Mouse (Mus musculus) heart, embryonic 14.5 days (tissue): ENCODE results near the gene Trp73. TPM values are rescaled to one million over a fixed set of nuclear protein-coding genes. Genes with fewer than 3 reads are reported as not detected.

ENCODE experiments used
- ATAC-seq: fragments of 200-750 bp; cut with Nextera tagmentation; 2 replicates; pipeline ENCODE4 v1.8.0; 2017; ENCODE audit warnings: low read depth, moderate TSS enrichment; ENCODE audit not compliant: insufficient number of reproducible peaks, insufficient read depth, low FRiP score
- H3K27ac ChIP-seq, 2 experiments: fragments of 200-500 bp in 1 of 2; fragments of 300-500 bp in 1 of 2; sonication (generic) in 1 of 2; replicated peaks in 1 of 2; 2 replicates each; pipeline ENCODE4 v1.5.1; 2012 to 2014; ENCODE audit warnings: low read depth in 2 of 2, low read length in 2 of 2, control low read depth in 1 of 2, mild to moderate bottlenecking in 1 of 2, mixed read lengths in 1 of 2; ENCODE audit not compliant: control insufficient read depth in 1 of 2, insufficient read depth in 1 of 2
- H3K27me3 ChIP-seq: fragments of 300-500 bp; sonication (generic); 2 replicates; pipeline ENCODE4 v1.6.1; 2014; ENCODE audit warnings: mild to moderate bottlenecking, low read length, control low read depth; ENCODE audit not compliant: control insufficient read depth, insufficient read depth
- H3K36me3 ChIP-seq: fragments of 300-500 bp; sonication (generic); 2 replicates; pipeline ENCODE4 v1.6.1; 2014; ENCODE audit warnings: mild to moderate bottlenecking, control low read depth, low read length, mixed read lengths; ENCODE audit not compliant: control insufficient read depth, insufficient read depth
- H3K4me1 ChIP-seq, 2 experiments: fragments of 200-500 bp in 1 of 2; fragments of 300-500 bp in 1 of 2; sonication (generic) in 1 of 2; 2 replicates each; pipeline ENCODE4 v1.6.1; 2012 to 2014; ENCODE audit warnings: low read length in 2 of 2, control low read depth in 1 of 2, mixed read lengths in 1 of 2; ENCODE audit not compliant: control insufficient read depth in 2 of 2, insufficient read depth in 2 of 2
- H3K4me2 ChIP-seq: fragments of 300-500 bp; sonication (generic); 2 replicates; pipeline ENCODE4 v1.6.1; 2014; ENCODE audit warnings: mild to moderate bottlenecking, low read length
- H3K4me3 ChIP-seq, 2 experiments: fragments of 200-500 bp in 1 of 2; fragments of 300-500 bp in 1 of 2; sonication (generic) in 1 of 2; 2 replicates each; pipeline ENCODE4 v1.5.1; 2012 to 2014; ENCODE audit warnings: low read length in 2 of 2, mild to moderate bottlenecking in 2 of 2, control low read depth in 1 of 2, low read depth in 1 of 2, moderate library complexity in 1 of 2; ENCODE audit not compliant: control insufficient read depth in 1 of 2, insufficient read depth in 1 of 2
- H3K9ac ChIP-seq: fragments of 300-500 bp; sonication (generic); 2 replicates; pipeline ENCODE4 v1.6.1; 2014; ENCODE audit warnings: mild to moderate bottlenecking, low read length
- H3K9me3 ChIP-seq: fragments of 300-500 bp; sonication (generic); 2 replicates; pipeline ENCODE4 v1.6.1; 2016; ENCODE audit warnings: low read length, control low read depth; ENCODE audit not compliant: control insufficient read depth
- WGBS: fragments of 180-500 bp; shearing (Covaris S2); extraction: QIAGEN DNeasy Blood & Tissue Kit; methylation state at CpG from one replicate; pipeline ENCODE4 v1.1.7; 2014; 5-methylcytosine and 5-hydroxymethylcytosine counted together
- polyA plus RNA-seq: library from polyadenylated mRNA; unstranded; fragments of >200 nt; fragmentation: Nextera tagmentation; extraction: Ambion mirVana; gene quantifications from 2 replicates; pipeline ENCODE4 v1.2.1, GENCODE M21; 2014

Trp73 gene
- polyA plus RNA-seq, 1 experiment from 2014 or later = 0.08 TPM

DNA sequence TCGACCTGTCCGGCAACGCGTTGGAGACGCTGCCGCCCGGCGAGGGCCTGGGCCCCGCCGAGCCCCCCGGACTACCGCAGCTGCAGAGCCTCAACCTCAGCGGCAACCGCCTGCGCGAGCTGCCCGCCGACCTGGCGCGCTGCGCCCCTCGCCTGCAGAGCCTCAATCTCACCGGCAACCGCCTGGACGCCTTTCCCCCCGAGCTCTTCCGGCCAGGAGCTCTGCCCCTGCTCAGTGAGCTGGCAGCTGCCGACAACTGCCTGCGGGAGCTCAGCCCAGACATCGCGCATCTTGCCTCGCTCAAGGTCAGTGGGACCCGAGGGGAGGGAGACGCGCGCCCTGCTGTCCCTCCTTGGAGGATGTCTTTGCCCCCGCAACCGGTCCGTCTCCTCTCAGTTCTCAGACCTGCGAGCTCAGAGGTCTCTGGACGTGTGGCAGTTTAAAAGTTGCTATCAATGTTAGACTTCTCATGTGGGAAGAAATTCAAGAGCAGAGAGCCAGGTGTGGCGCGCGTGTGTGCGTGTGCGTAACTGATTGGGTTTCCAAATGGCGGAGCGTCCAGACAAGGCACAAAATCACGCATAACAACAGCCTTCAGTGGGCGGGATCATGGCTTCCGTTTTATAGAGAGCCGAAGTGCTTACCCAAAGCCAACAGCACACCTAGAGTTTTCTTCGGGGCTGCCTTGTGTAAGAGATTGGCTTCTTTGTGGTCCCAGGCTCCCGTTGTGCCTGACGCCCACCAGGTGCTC, 127.7 kb downstream of the Trp73 start:
- Histone ChIP-seq H3K4me1 (peaks cover 7 to 20% of the 10 kb centered on the region in 2 experiments; a peak in 3 of 4 replicates), H3K27ac (peak overlapping the region; percentile 10 to 70; a peak in 3 of 4 replicates), H3K4me3 (peak overlapping the region; percentile 93 to 98), H3K9me3 (no peaks in the 10 kb centered on the region), H3K36me3 (peaks cover 37% of the 10 kb centered on the region), H3K9ac (peak overlapping the region; percentile 95), H3K4me2 (peak overlapping the region; percentile 98), H3K27me3 (no peaks in the 10 kb centered on the region)
- ATAC-seq = no peak
- under 1% methylated on average over 55 of the region's 55 CpGs for WGBS

DNA sequence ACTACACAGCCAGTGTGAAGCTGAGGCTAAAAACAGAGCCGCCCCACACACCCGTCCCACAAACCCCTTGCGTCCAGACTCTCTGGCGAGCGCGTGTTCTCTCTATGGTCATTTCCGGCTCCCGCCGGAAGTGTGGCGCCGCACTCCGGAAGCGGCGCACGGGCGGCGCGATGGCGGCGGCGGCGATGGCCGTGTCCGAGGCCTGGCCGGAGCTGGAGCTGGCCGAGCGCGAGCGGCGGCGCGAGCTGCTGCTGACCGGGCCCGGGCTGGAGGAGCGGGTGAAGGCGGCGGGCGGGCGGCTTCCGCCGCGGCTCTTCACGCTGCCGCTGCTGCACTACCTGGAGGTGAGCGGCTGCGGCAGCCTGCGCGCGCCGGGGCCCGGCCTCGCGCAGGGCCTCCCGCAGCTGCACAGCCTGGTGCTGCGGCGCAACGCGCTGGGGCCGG, 128.3 kb downstream of the Trp73 start, which contains the start of gene Lrrc47:
Gene Lrrc47 (plus strand): TSS at position 86 of the 444 bp plus-strand sequence.
- peak; percentile 90 for ATAC-seq

DNA sequence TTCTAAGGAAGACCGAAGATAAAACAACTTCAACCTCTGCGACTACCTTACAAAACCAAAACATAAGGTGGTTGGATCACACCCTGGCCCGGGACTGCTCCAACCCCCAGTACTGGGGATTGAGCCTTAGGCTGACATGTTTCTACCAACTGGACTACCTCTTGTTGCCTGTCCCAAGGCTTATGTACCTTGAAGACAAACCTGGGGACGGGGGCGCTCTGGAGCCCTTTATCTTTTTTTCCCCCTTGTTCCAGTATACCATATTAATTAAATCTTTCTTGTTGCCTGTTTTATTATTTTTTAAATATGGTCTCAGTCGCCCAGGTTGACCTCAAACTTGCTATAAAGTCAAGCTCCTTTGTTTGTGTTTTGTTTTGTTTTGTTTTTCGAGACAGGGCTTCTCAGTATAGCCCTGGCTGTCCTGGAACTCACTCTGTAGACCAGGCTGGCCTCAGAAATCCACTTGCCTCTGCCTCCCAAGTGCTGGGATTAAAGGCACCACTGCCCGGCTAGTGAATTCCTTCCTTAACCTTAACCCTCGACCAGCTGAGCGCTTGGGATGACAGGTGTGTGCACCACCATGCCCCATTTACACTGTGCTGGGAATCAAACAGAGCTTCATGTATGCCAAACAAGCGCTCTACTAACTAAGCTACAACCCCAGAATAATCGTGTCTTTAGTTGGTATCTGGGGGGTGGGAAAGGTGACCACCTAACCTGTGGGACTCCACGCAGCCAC, 128.9 kb downstream of the Trp73 start:
- WGBS = 24% methylated on average over 13 of the region's 13 CpGs
- Histone ChIP-seq H3K27me3 (no peaks in the 10 kb centered on the region), H3K36me3 (peaks cover 37% of the 10 kb centered on the region), H3K27ac (peak overlapping the region; percentile 61 to 70; a peak in 3 of 4 replicates), H3K9me3 (no peaks in the 10 kb centered on the region), H3K4me1 (peaks cover 7 to 20% of the 10 kb centered on the region in 2 experiments; a peak in 3 of 4 replicates), H3K4me3 (peak overlapping the region; percentile 93 to 98), H3K4me2 (peak overlapping the region; percentile 98), H3K9ac (peak overlapping the region; percentile 95)
- no peak for ATAC-seq

More for the DNA sequence above, 128.3 kb downstream of the Trp73 start, which contains the start of gene Lrrc47:
- Histone ChIP-seq H3K36me3 (peaks cover 37% of the 10 kb centered on the region), H3K9ac (peak within 1 kb of the TSS; percentile 95), H3K27ac (peak within 1 kb of the TSS; percentile 61 to 70; a peak in 3 of 4 replicates), H3K4me3 (peak within 1 kb of the TSS; percentile 93 to 98), H3K9me3 (no peaks in the 10 kb centered on the region), H3K27me3 (no peaks in the 10 kb centered on the region), H3K4me1 (peaks cover 7 to 20% of the 10 kb centered on the region in 2 experiments; a peak in 3 of 4 replicates), H3K4me2 (peak within 1 kb of the TSS; percentile 98)
- under 1% methylated on average over 49 of the region's 59 CpGs for WGBS

DNA sequence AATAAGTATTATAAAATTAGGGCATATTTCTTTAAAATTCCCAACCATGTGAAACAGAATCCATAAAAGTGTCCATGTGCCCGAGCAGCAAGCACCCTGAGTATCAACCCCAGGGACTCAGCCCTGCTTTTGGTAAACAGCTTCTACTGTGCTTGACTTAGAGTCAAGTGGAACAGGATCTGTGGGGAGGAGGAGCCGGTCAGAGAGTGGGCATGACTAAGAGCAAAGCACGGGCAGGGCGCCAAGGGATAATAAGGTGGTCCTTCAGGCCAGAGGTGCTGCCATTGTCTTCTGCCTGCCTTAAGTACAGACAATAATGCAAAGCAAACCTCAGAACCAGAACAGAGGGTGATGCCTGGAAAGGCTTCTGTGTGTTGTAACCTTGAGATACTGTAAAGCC, 132.2 kb downstream of the Trp73 start:
- H3K27ac ChIP-seq = no peak overlapping the region
- H3K9ac ChIP-seq = no peak overlapping the region
- ATAC-seq = no peak
- no peak overlapping the region for H3K4me3 ChIP-seq
- 64% methylated on average over 4 of the region's 4 CpGs for WGBS
- no peak overlapping the region for H3K4me2 ChIP-seq
- peaks cover 4 to 7% of the 10 kb centered on the region in 2 experiments; a peak in 2 of 4 replicates for H3K4me1 ChIP-seq
- H3K27me3 ChIP-seq = no peaks in the 10 kb centered on the region
- H3K36me3 ChIP-seq = peaks cover 39% of the 10 kb centered on the region
- no peaks in the 10 kb centered on the region for H3K9me3 ChIP-seq

DNA sequence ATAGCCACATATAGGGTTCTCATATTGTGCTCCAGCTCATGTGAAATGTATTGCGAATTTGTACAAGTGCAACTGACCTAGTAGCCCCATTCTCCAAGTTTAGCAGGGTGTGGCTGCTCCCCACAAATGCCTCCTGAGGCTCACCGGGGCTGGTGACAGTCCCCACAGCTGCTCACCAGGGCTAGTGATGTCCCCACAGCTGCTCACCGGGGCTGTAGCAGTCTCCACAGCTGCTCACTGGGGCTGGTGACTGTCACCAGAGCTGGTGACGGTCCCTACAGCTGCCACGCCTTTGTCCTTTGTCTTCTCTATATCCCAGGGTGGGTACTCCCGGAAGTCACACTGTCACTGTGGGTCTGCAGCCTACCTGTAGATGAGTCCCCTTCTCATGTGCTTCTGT, 133.7 kb downstream of the Trp73 start:
- Histone ChIP-seq H3K9me3 (no peaks in the 10 kb centered on the region), H3K27ac (no peak overlapping the region), H3K4me2 (no peak overlapping the region), H3K9ac (no peak overlapping the region), H3K36me3 (peaks cover 50% of the 10 kb centered on the region), H3K27me3 (no peaks in the 10 kb centered on the region), H3K4me3 (no peak overlapping the region), H3K4me1 (0 out of 4 replicates have a peak, but pooled peaks cover 2% of the 10 kb centered on the region in 2 experiments)
- no peak for ATAC-seq
- WGBS = 89% methylated on average over 6 of the region's 6 CpGs

Other genes starting within 250 kb of the Trp73 start
- gene A430005L14Rik, start 183.0 kb downstream of the Trp73 start, polyA plus RNA-seq = 43.7 and 50.6 TPM in 2 replicates
- 6.3 and 6.8 TPM in 2 replicates for gene Dffb, start 165.1 kb downstream of the Trp73 start, polyA plus RNA-seq
- gene Cep104, start 165.0 kb downstream of the Trp73 start, polyA plus RNA-seq = 13.7 and 14.3 TPM in 2 replicates
- 8.6 and 11.6 TPM in 2 replicates for gene Lrrc47, start 128.5 kb downstream of the Trp73 start, polyA plus RNA-seq
- gene Smim1, start 114.0 kb downstream of the Trp73 start, polyA plus RNA-seq = 59.5 and 73.1 TPM in 2 replicates
- gene Ccdc27, start 97.5 kb downstream of the Trp73 start, polyA plus RNA-seq = not detected in 2 replicates
- gene Wrap73, start 2.2 kb upstream of the Trp73 start, polyA plus RNA-seq = 20.7 and 23.1 TPM in 2 replicates
- gene Tprgl, start 20.5 kb upstream of the Trp73 start, polyA plus RNA-seq = 145 and 148 TPM in 2 replicates
- gene Megf6, start 30.5 kb upstream of the Trp73 start, polyA plus RNA-seq = 33.3 and 39.8 TPM in 2 replicates
- gene Arhgef16, start 161.5 kb upstream of the Trp73 start, polyA plus RNA-seq = 0.97 and 1.6 TPM in 2 replicates
- not detected in 2 replicates for gene B230104I21Rik, start 195.9 kb upstream of the Trp73 start, polyA plus RNA-seq